Mouse (Mus musculus) spleen, adult 2 months (tissue): Measurements from ENCODE around the gene Bcl10. TPM values are rescaled to one million over a fixed set of nuclear protein-coding genes. Genes with fewer than 3 reads are reported as not detected.

Experiments
- DNase-seq, 2 experiments: peaks; one replicate each; pipeline versions ENCODE4 v3.0.0 to v3.0.0-alpha.2; 2012 to 2021; ENCODE audit warnings: low spot score in 2 of 2, low read depth in 1 of 2
- H3K27ac ChIP-seq: fragments of 200-500 bp; 2 replicates; pipeline ENCODE4 v1.5.1; 2012; ENCODE audit warnings: low read length, inconsistent platforms; ENCODE audit not compliant: insufficient read depth
- H3K27me3 ChIP-seq: fragments of 200-500 bp; 2 replicates; pipeline ENCODE4 v1.6.1; 2012; ENCODE audit warnings: mild to moderate bottlenecking, moderate library complexity, low read length, inconsistent platforms; ENCODE audit not compliant: control insufficient read depth, insufficient read depth
- H3K36me3 ChIP-seq: fragments of 200-500 bp; 2 replicates; pipeline ENCODE4 v1.6.1; 2012; ENCODE audit warnings: mild to moderate bottlenecking, low read length, inconsistent platforms; ENCODE audit not compliant: control insufficient read depth, insufficient read depth
- H3K4me1 ChIP-seq: fragments of 200-500 bp; 2 replicates; pipeline ENCODE4 v1.6.1; 2011; ENCODE audit warnings: inconsistent platforms; ENCODE audit not compliant: control insufficient read depth, insufficient read depth, insufficient read length
- H3K4me3 ChIP-seq: fragments of 200-500 bp; 2 replicates; pipeline ENCODE4 v1.5.1; 2011; ENCODE audit warnings: mild to moderate bottlenecking, inconsistent platforms; ENCODE audit not compliant: insufficient read depth, insufficient read length; ENCODE audit errors: extremely low read depth
- CTCF ChIP-seq: fragments of 200-500 bp; IDR thresholded peaks from 2 replicates; pipeline ENCODE4 v1.5.1; 2011; ENCODE audit warnings: mild to moderate bottlenecking, inconsistent platforms; ENCODE audit not compliant: insufficient read depth, insufficient read length, insufficient replicate concordance; ENCODE audit errors: extremely low read depth
- POLR2A ChIP-seq: fragments of 200-500 bp; IDR thresholded peaks from 2 replicates; pipeline ENCODE4 v1.6.1; 2011; ENCODE audit warnings: low read depth, low read length, inconsistent platforms
- WGBS: fragments of 180-500 bp; shearing (Covaris S2); methylation state at CpG from one replicate; pipeline ENCODE4 v1.1.7; 2018; 5-methylcytosine and 5-hydroxymethylcytosine counted together
- polyA plus RNA-seq: library from polyadenylated mRNA; depleted of rRNA; stranded (reverse); fragments of >200 nt; gene quantifications from 2 replicates; pipeline ENCODE4 v1.2.3, GENCODE M21; 2012; rRNA removed

Gene Bcl10
- polyA plus RNA-seq, 1 experiment = 11.4 TPM

- no peak for DNase-seq
- Histone ChIP-seq H3K4me3 (no peak overlapping the region), H3K36me3 (no peaks in the 10 kb centered on the region), H3K4me1 (no peaks in the 10 kb centered on the region), H3K27ac (no peak overlapping the region), H3K27me3 (no peaks in the 10 kb centered on the region)
- no peak for TF ChIP-seq CTCF
- TF ChIP-seq POLR2A = no peak
- WGBS = 82% methylated on average over 10 of the region's 10 CpGs
Observed at GRCm38 (mm10) chr3:145971501-145971900, 48.9 kb downstream of the Bcl10 start.

- TF ChIP-seq CTCF = no peak
- TF ChIP-seq POLR2A = no peak
- DNase-seq = no peak
- 95% methylated on average over 7 of the region's 7 CpGs for WGBS
- Histone ChIP-seq H3K4me1 (no peaks in the 10 kb centered on the region), H3K27ac (no peak overlapping the region), H3K27me3 (no peaks in the 10 kb centered on the region), H3K4me3 (no peak overlapping the region), H3K36me3 (no peaks in the 10 kb centered on the region)
Observed at GRCm38 (mm10) chr3:145974986-145975385, 52.4 kb downstream of the Bcl10 start.

Other genes with a start within 250 kb of the Bcl10 start
- 0.55 and 1.0 TPM in 2 replicates for gene Ddah1, start 164.1 kb upstream of the Bcl10 start, polyA plus RNA-seq
- 9.0 and 14.8 TPM in 2 replicates for gene 2410004B18Rik, start 15.2 kb downstream of the Bcl10 start, polyA plus RNA-seq
- gene Syde2, start 65.1 kb downstream of the Bcl10 start, polyA plus RNA-seq = 0.57 and 0.67 TPM in 2 replicates
- not detected in 2 replicates for gene Wdr63, start 185.3 kb downstream of the Bcl10 start, polyA plus RNA-seq
- 3.2 and 4.1 TPM in 2 replicates for gene Mcoln3, start 194.6 kb downstream of the Bcl10 start, polyA plus RNA-seq
- 6.6 and 8.2 TPM in 2 replicates for gene Mcoln2, start 227.0 kb downstream of the Bcl10 start, polyA plus RNA-seq